Mouse (Mus musculus) midbrain, embryonic 11.5 days (tissue): ENCODE data around the gene P2ry12. TPM values are rescaled to one million over a fixed set of nuclear protein-coding genes. Genes with fewer than 3 reads are reported as not detected.

Experiments
- ATAC-seq: fragments of 200-750 bp; cut with Nextera tagmentation; 2 replicates; pipeline ENCODE4 v1.8.0; 2017; ENCODE audit warnings: moderate TSS enrichment, moderate library complexity; ENCODE audit not compliant: low FRiP score
- DNase-seq: peaks from one replicate; pipeline ENCODE4 v3.0.0; 2015; ENCODE audit warnings: low spot score; ENCODE audit errors: missing footprints
- H3K27ac ChIP-seq: fragments of 300-500 bp; sonication (generic); 2 replicates; pipeline ENCODE4 v1.5.1; 2014; ENCODE audit warnings: low read depth, low read length
- H3K27me3 ChIP-seq: fragments of 300-500 bp; sonication (generic); 2 replicates; pipeline ENCODE4 v1.6.1; 2014; ENCODE audit warnings: mild to moderate bottlenecking, low read length, moderate library complexity, mixed read lengths; ENCODE audit not compliant: control insufficient read depth, insufficient read depth
- H3K36me3 ChIP-seq: fragments of 300-500 bp; sonication (generic); 2 replicates; pipeline ENCODE4 v1.6.1; 2014; ENCODE audit warnings: mild to moderate bottlenecking, low read length, moderate library complexity, mixed read lengths; ENCODE audit not compliant: control insufficient read depth, insufficient read depth
- H3K4me1 ChIP-seq: fragments of 300-500 bp; sonication (generic); 2 replicates; pipeline ENCODE4 v1.6.1; 2014; ENCODE audit warnings: low read length; ENCODE audit not compliant: control insufficient read depth, insufficient read depth
- H3K4me2 ChIP-seq: fragments of 300-500 bp; sonication (generic); 2 replicates; pipeline ENCODE4 v1.6.1; 2014; ENCODE audit warnings: mild to moderate bottlenecking, moderate library complexity
- H3K4me3 ChIP-seq: fragments of 300-500 bp; sonication (generic); 2 replicates; pipeline ENCODE4 v1.5.1; 2014; ENCODE audit warnings: low read depth, low read length
- H3K9ac ChIP-seq: fragments of 300-500 bp; sonication (generic); 2 replicates; pipeline ENCODE4 v1.6.1; 2014; ENCODE audit warnings: low read length
- H3K9me3 ChIP-seq: fragments of 300-500 bp; sonication (generic); 2 replicates; pipeline ENCODE4 v1.6.1; 2016; ENCODE audit warnings: low read length; ENCODE audit not compliant: control insufficient read depth
- WGBS: fragments of 180-500 bp; shearing (Covaris S2); extraction: QIAGEN DNeasy Blood & Tissue Kit; methylation state at CpG from one replicate; pipeline ENCODE4 v1.1.7; 2014; 5-methylcytosine and 5-hydroxymethylcytosine counted together
- polyA plus RNA-seq: library from polyadenylated mRNA; unstranded; fragments of >200 nt; fragmentation: Nextera tagmentation; extraction: Ambion mirVana; gene quantifications from 2 replicates; pipeline ENCODE4 v1.2.1, GENCODE M21; 2014

Gene P2ry12
- polyA plus RNA-seq, 1 experiment from 2014 or later, result 2.7 TPM

- H3K9ac ChIP-seq, result no peak overlapping the region
- no peak overlapping the region for H3K4me2 ChIP-seq
- H3K27ac ChIP-seq, result no peak overlapping the region
- WGBS, result 81% methylated on average over 8 of the region's 8 CpGs
- ATAC-seq (no peak), DNase-seq (no peak)
- no peaks in the 10 kb centered on the region for H3K27me3 ChIP-seq
- H3K4me3 ChIP-seq, result no peak overlapping the region
- no peaks in the 10 kb centered on the region for H3K4me1 ChIP-seq
- H3K9me3 ChIP-seq, result no peaks in the 10 kb centered on the region
- no peaks in the 10 kb centered on the region for H3K36me3 ChIP-seq
Observed at GRCm38 (mm10) chr3:59203802-59204520, 58.7 kb downstream of the P2ry12 start.

DNA sequence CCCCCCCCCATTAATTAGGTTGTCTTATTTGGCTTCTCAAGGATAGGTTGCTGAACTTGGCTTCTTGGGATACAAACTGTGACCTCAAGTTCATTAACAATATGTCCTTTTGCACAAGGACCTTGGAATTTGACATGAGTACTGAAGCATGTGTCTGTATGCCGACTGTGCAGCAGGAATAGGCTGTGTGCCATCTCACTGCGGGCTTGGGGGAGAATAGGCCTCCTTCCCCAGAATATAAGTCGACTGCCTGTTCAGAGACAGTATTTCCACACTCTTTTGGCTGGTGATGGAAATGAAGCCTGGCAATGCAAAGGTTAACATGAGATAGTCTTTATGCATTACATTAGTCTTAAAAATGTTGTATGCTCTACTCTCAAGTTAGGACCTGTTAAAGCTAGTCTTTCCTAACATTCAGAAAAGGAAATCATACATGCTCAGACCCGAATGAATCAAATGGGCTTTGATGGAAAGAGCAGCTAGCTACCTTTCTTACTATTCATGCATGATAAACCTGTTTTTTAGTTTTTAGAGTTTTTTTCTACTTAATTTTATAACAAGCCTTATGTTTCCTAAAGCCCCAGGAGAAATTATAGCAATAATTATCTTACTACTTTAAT is 65.2 kb downstream of the P2ry12 start:
- Histone ChIP-seq H3K27ac (no peak overlapping the region), H3K4me1 (no peaks in the 10 kb centered on the region), H3K9me3 (no peaks in the 10 kb centered on the region), H3K4me2 (no peak overlapping the region), H3K4me3 (no peak overlapping the region), H3K36me3 (no peaks in the 10 kb centered on the region), H3K27me3 (no peaks in the 10 kb centered on the region), H3K9ac (no peak overlapping the region)
- ATAC-seq (no peak), DNase-seq (peak; percentile 64)
- WGBS, result 84% methylated on average over 4 of the region's 4 CpGs

DNA sequence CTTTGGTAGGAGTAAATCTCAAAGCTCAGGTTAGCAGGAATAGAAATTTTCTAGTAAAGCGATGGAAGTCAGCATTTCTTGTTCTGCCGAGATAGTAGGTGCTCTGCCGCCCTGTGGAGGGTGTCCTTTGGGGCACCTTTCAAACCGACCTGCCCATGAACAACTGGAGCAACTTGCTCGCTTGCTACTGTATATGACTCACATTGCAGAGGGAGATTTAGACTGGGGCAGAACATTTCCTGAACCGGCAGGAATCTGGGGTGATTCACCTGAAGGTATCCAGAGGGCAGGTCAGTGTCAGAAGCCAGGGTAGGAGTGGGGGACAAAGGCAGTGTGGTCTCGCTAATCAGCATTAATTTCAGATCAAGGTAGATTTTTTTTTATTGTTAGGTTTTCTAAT is 67.7 kb downstream of the P2ry12 start, which contains the start of gene Gpr87:
Gene Gpr87, minus strand, starts transcription at position 167 of the 400 bp plus-strand sequence.
- Histone ChIP-seq H3K4me3 (no peak within 1 kb of the TSS), H3K27me3 (no peaks in the 10 kb centered on the region), H3K27ac (no peak within 1 kb of the TSS), H3K9ac (no peak within 1 kb of the TSS), H3K4me1 (no peaks in the 10 kb centered on the region), H3K9me3 (no peaks in the 10 kb centered on the region), H3K36me3 (no peaks in the 10 kb centered on the region), H3K4me2 (no peak within 1 kb of the TSS)
- no peak for ATAC-seq
- 87% methylated on average over 7 of the region's 7 CpGs for WGBS
- peak; percentile 49 for DNase-seq

DNA sequence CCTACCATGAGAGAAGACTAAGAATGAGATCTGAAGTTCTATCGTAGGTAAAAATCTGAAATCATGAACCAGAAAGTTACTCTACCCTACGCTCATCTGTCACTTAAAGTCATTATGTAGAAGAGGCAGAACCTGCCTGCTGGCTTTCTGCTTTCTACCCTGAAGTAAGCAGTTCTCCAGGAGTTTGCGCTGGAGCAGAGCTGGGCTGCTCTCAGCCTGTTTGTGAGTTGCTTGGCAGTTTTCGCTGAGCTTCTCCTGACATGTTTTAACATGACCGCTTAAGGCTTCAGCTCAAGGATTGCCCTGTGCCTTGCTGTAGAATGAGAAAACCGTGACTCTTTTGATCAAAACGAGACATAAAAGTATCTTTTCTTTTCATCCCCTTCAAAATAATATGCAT is 68.6 kb downstream of the P2ry12 start:
- H3K4me2 ChIP-seq, result no peak overlapping the region
- 92% methylated on average over 7 of the region's 7 CpGs for WGBS
- no peaks in the 10 kb centered on the region for H3K9me3 ChIP-seq
- H3K9ac ChIP-seq, result no peak overlapping the region
- no peak overlapping the region for H3K4me3 ChIP-seq
- DNase-seq (no peak), ATAC-seq (no peak)
- no peaks in the 10 kb centered on the region for H3K4me1 ChIP-seq
- H3K27me3 ChIP-seq, result no peaks in the 10 kb centered on the region
- no peak overlapping the region for H3K27ac ChIP-seq
- H3K36me3 ChIP-seq, result no peaks in the 10 kb centered on the region

GRCm38 (mm10) chr3:59191674-59192073 is 71.0 kb downstream of the P2ry12 start:
- Histone ChIP-seq H3K4me2 (no peak overlapping the region), H3K27me3 (no peaks in the 10 kb centered on the region), H3K27ac (no peak overlapping the region), H3K9ac (no peak overlapping the region), H3K36me3 (no peaks in the 10 kb centered on the region), H3K4me3 (no peak overlapping the region), H3K9me3 (no peaks in the 10 kb centered on the region), H3K4me1 (no peaks in the 10 kb centered on the region)
- no peak for DNase-seq
- WGBS, result 94% methylated on average over 6 of the region's 6 CpGs
- ATAC-seq, result no peak

DNA sequence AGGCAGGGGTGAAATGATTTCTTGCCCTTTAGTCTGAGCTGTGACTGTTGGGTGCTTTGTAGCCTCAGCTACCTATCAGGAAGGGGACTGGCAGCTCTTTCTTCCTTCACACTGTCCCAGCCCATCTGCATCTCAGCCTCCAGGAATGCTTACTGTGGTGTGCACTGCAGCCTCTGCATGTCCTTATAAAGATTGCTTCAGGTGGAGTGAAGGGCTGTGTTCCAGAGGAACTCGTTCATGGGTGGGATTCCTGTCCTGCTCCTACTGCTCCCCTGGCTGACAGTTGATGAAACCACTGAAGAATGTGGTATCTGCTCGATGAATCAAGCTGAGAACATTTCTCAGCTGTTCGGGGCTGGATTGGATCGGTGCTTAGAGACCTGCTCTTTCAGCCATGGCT is 75.3 kb downstream of the P2ry12 start:
- no peaks in the 10 kb centered on the region for H3K36me3 ChIP-seq
- DNase-seq (peak; percentile 28), ATAC-seq (no peak)
- H3K27ac ChIP-seq, result no peak overlapping the region
- H3K9me3 ChIP-seq, result no peaks in the 10 kb centered on the region
- 85% methylated on average over 4 of the region's 4 CpGs for WGBS
- H3K27me3 ChIP-seq, result no peaks in the 10 kb centered on the region
- H3K4me1 ChIP-seq, result no peaks in the 10 kb centered on the region
- H3K9ac ChIP-seq, result no peak overlapping the region
- no peak overlapping the region for H3K4me2 ChIP-seq
- H3K4me3 ChIP-seq, result no peak overlapping the region

GRCm38 (mm10) chr3:59185662-59186061 is 77.0 kb downstream of the P2ry12 start:
- 91% methylated on average over 4 of the region's 4 CpGs for WGBS
- no peak overlapping the region for H3K27ac ChIP-seq

GRCm38 (mm10) chr3:59182129-59182528 is 80.5 kb downstream of the P2ry12 start:
- no peak overlapping the region for H3K4me2 ChIP-seq
- no peak for DNase-seq
- no peaks in the 10 kb centered on the region for H3K27me3 ChIP-seq
- H3K4me3 ChIP-seq, result no peak overlapping the region
- ATAC-seq, result peak; percentile 40; the same call in 1 of the 2 replicates
- H3K9ac ChIP-seq, result no peak overlapping the region
- no peaks in the 10 kb centered on the region for H3K4me1 ChIP-seq
- no peaks in the 10 kb centered on the region for H3K9me3 ChIP-seq
- no peaks in the 10 kb centered on the region for H3K36me3 ChIP-seq
- no peak overlapping the region for H3K27ac ChIP-seq

More at GRCm38 (mm10) chr3:59185662-59186061, 77.0 kb downstream of the P2ry12 start:
- no peak for ATAC-seq
- no peaks in the 10 kb centered on the region for H3K36me3 ChIP-seq
- H3K4me3 ChIP-seq, result no peak overlapping the region
- H3K4me2 ChIP-seq, result no peak overlapping the region
- no peak overlapping the region for H3K9ac ChIP-seq
- H3K27me3 ChIP-seq, result no peaks in the 10 kb centered on the region
- peak; percentile 67 for DNase-seq
- no peaks in the 10 kb centered on the region for H3K9me3 ChIP-seq
- H3K4me1 ChIP-seq, result no peaks in the 10 kb centered on the region

- DNase-seq (no peak), ATAC-seq (no peak)
- Histone ChIP-seq H3K9ac (no peak overlapping the region), H3K27me3 (no peaks in the 10 kb centered on the region), H3K4me2 (no peak overlapping the region), H3K27ac (no peak overlapping the region), H3K4me3 (no peak overlapping the region), H3K4me1 (no peaks in the 10 kb centered on the region), H3K36me3 (no peaks in the 10 kb centered on the region), H3K9me3 (no peaks in the 10 kb centered on the region)
- 63% methylated on average over 5 of the region's 5 CpGs for WGBS
Observed at GRCm38 (mm10) chr3:59181134-59181533, 81.5 kb downstream of the P2ry12 start.
